Mouse (Mus musculus) hindbrain, embryonic 16.5 days (tissue): ENCODE measurements around the gene Gdpd1. TPM values are rescaled to one million over a fixed set of nuclear protein-coding genes. Genes with fewer than 3 reads are reported as not detected.

Source experiments
- ATAC-seq: fragments of 200-750 bp; cut with Nextera tagmentation; 2 replicates; pipeline ENCODE4 v1.8.0; 2017; ENCODE audit warnings: moderate TSS enrichment, moderate library complexity
- H3K27ac ChIP-seq: fragments of 300-500 bp; sonication (generic); 2 replicates; pipeline ENCODE4 v1.5.1; 2014; ENCODE audit warnings: low read depth, mild to moderate bottlenecking, control low read depth, low read length, moderate library complexity
- H3K27me3 ChIP-seq: fragments of 300-500 bp; sonication (generic); replicated peaks from 2 replicates; pipeline ENCODE4 v1.6.1; 2014; ENCODE audit warnings: low read length; ENCODE audit not compliant: control insufficient read depth, insufficient read depth
- H3K36me3 ChIP-seq: fragments of 300-500 bp; sonication (generic); 2 replicates; pipeline ENCODE4 v1.6.1; 2014; ENCODE audit warnings: mild to moderate bottlenecking, low read length, moderate library complexity, mixed read lengths; ENCODE audit not compliant: control insufficient read depth, insufficient read depth
- H3K4me1 ChIP-seq: fragments of 300-500 bp; sonication (generic); 2 replicates; pipeline ENCODE4 v1.6.1; 2014; ENCODE audit warnings: low read depth, low read length; ENCODE audit not compliant: control insufficient read depth, insufficient read depth
- H3K4me2 ChIP-seq: fragments of 300-500 bp; sonication (generic); 2 replicates; pipeline ENCODE4 v1.6.1; 2014; ENCODE audit warnings: mild to moderate bottlenecking, low read length, control low read depth, moderate library complexity
- H3K4me3 ChIP-seq: fragments of 300-500 bp; sonication (generic); 2 replicates; pipeline ENCODE4 v1.5.1; 2014; ENCODE audit warnings: mild to moderate bottlenecking, low read length, control low read depth, moderate library complexity
- H3K9ac ChIP-seq: fragments of 300-500 bp; sonication (generic); 2 replicates; pipeline ENCODE4 v1.6.1; 2014; ENCODE audit warnings: low read depth, mild to moderate bottlenecking, control low read depth, low read length, moderate library complexity
- H3K9me3 ChIP-seq: fragments of 300-500 bp; sonication (generic); 2 replicates; pipeline ENCODE4 v1.6.1; 2014; ENCODE audit warnings: mild to moderate bottlenecking, low read length, moderate library complexity; ENCODE audit not compliant: control insufficient read depth
- WGBS: fragments of 180-500 bp; shearing (Covaris S2); extraction: QIAGEN DNeasy Blood & Tissue Kit; methylation state at CpG from one replicate; pipeline ENCODE4 v1.1.7; 2014; 5-methylcytosine and 5-hydroxymethylcytosine counted together
- polyA plus RNA-seq: library from polyadenylated mRNA; unstranded; fragments of >200 nt; fragmentation: Nextera tagmentation; extraction: Ambion mirVana; gene quantifications from 2 replicates; pipeline ENCODE4 v1.2.1, GENCODE M21; 2015

The Gdpd1 gene
- 165 and 167 TPM in 2 replicates for polyA plus RNA-seq

DNA sequence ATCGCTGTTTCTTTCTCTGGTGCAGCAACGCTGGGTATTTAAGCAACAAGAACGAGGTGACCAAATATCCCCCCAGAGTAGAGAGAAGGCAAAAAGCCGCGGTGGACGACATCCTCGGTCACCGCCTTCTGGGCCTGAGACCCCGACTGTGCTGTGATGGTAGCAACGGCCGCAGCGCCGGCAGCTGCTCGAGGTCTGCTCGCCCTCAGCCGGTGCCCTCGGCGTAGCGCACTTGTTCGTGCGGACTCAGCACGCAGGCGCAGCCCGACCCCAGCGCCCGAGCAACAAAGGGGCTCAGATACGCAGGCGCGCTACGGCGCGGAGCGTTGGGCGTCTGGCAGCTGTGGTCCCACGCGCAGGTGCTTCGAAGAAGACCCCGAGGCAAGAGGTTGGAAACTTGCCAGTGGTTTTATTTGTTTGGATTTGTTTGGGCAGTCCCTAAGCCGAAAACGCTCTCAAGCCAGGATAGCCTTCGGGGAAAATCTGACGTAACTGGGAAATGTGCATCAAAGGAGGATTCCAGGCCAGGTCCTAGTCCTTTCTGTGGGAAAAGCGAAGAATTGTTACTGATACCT is at the start of gene Gdpd1:
Gene Gdpd1, minus strand, starts transcription at position 197 of the 575 bp plus-strand sequence.
- WGBS = under 1% methylated on average over 43 of the region's 43 CpGs
- H3K4me2 ChIP-seq = peak within 1 kb of the TSS; percentile 72

DNA sequence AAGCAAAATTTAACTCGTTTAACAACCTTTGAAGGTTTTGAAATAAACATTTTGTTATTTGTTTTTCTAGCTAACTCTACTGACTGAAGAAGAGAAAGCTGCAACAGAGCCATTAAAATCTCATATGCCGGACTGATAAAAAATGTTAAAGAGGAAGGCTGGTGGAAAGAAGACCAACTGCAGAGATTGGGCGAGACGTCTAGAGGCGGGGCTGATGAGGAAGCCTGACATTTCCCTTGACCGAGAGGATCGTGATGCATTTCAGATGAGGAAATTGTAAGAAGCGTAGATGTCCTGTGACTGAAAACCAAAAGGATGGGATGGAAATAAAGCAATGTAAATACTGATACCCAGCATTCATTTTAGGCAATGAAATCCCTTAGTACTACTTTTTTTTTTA is 48.0 kb upstream of the Gdpd1 start:
- Histone ChIP-seq H3K27ac (no peak overlapping the region), H3K9me3 (no peaks in the 10 kb centered on the region), H3K4me1 (peaks cover 5% of the 10 kb centered on the region), H3K4me2 (no peak overlapping the region), H3K9ac (no peak overlapping the region), H3K4me3 (no peak overlapping the region), H3K36me3 (peaks cover 27% of the 10 kb centered on the region), H3K27me3 (no peaks in the 10 kb centered on the region)
- 78% methylated on average over 8 of the region's 8 CpGs for WGBS
- no peak for ATAC-seq

More for the DNA sequence above, at the start of gene Gdpd1:
- H3K27me3 ChIP-seq = no peaks in the 10 kb centered on the region
- H3K36me3 ChIP-seq = peaks cover 12% of the 10 kb centered on the region
- peak; percentile 97 for ATAC-seq
- peak within 1 kb of the TSS; percentile 92 for H3K9ac ChIP-seq
- H3K9me3 ChIP-seq = no peaks in the 10 kb centered on the region
- H3K4me3 ChIP-seq = peak within 1 kb of the TSS; percentile 83
- H3K27ac ChIP-seq = peak within 1 kb of the TSS; percentile 91
- H3K4me1 ChIP-seq = peaks cover 22% of the 10 kb centered on the region

DNA sequence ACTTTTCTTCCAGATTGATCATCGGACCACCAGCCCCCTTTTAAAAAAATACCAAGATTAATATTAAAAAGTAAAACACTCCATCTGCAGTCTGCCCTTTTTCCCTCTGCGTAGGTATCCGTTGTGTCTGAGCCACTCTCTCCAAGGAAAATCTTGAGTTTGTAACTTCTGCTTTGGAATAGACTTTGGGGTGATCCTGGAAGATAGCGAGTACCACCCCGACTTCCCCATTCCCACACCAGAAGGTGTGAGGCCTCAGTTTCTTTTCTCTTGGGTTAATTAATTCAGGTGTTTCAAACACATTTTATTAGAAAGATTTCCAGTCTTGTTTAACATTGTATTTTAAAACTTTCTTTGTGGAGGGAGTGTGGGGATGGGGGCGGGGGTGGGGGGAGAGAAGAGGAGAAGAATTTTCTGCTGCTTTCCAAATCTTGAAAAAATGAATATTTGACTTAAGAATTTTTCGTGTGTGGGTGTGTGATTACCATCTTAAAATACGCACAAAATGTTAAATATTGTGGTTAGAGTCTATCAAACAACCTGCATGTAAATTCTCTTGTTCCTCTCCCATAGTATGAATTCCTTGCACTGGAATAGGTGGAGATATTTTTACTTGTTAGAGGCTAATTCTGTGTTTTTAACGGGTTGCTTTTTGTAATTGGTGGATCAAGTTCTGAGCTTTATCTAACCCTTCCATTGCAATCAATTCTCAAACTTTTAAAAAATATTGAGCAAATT is 36.5 kb upstream of the Gdpd1 start:
- Histone ChIP-seq H3K27me3 (no peaks in the 10 kb centered on the region), H3K9ac (peak overlapping the region; percentile 77), H3K4me1 (peaks cover 12% of the 10 kb centered on the region), H3K4me3 (peak overlapping the region; percentile 58), H3K9me3 (no peaks in the 10 kb centered on the region), H3K4me2 (peak overlapping the region; percentile 77), H3K36me3 (peaks cover 6% of the 10 kb centered on the region), H3K27ac (peak overlapping the region; percentile 97)
- no peak for ATAC-seq
- 5% methylated on average over 9 of the region's 9 CpGs for WGBS

DNA sequence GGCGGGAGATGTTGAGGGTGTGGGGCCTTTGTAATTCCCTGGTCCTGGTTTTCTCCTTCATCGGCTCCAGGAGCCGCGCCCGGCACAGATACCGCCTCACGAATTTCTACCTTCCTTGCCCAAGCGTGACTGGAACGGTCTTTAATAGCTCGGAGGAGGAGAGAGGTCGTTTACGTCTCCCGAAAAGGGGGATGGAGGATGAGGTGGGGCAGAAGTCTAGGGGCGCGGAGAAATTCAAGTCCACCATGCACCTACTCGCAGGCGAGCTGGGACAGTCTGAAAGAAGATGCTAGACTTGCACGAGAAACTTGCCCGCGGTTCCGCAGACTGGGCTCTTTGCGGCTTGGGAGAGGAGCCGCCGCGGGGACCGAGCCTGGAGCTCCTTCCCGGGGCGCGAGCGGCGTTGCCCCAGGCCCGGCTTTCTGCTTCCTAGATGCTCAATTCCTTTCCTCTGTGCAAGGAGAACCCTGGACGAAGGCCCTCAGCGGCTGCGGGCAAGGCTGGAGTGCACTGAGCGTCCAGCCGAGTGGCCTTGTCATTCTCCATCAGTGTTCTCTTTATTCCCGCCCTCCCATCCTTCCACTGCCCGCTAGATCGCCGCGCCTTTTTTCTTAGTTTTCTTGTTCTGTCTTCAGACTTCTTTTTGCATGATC is 35.8 kb upstream of the Gdpd1 start:
- Histone ChIP-seq H3K4me2 (peak overlapping the region; percentile 77), H3K4me1 (peaks cover 12% of the 10 kb centered on the region), H3K9ac (peak overlapping the region; percentile 77), H3K27me3 (no peaks in the 10 kb centered on the region), H3K27ac (peak overlapping the region; percentile 97), H3K4me3 (peak overlapping the region; percentile 58), H3K36me3 (peaks cover 2% of the 10 kb centered on the region), H3K9me3 (no peaks in the 10 kb centered on the region)
- 0% methylated on average over 42 of the region's 42 CpGs for WGBS
- ATAC-seq = no peak

DNA sequence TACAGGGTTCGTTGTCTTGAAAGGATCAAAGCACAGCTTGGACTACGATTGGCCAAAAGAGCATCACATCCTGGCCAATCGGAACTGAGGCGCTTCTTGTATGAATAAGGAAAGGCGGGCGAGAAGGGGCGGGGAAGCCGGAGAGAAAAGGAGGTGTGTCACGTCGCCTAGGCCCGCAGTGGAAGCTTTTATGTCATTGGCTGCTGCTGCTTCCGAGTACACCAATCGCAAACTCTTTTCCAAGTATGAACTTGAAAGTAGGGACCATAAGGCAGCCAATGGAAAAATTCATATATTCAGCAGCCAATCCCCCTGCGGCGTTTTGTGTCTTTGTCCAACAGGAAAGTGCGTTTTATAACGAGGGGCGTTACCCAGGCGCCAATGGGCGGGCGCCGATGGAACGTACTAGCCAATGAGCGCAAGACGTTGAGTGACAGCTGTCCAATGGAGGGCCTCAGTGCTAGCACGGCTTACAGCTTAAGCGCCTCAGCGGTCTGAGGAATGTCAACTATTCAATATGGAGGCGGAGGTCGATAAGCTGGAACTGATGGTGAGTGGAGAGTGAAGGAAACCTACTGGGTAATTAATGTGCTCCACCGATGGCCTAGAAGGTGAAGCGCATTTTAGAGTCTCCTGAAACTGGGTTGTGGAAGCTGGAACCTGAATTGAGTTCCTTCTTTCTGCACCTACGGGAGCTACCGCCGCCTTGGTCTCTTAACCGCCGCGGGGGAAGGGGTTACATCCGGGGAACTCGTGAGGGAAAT is 35.1 kb upstream of the Gdpd1 start, which contains the start of gene Ska2:
Gene Ska2, plus strand, starts transcription at position 480 of the 764 bp plus-strand sequence.
- peak within 1 kb of the TSS; percentile 97 for H3K27ac ChIP-seq
- H3K4me2 ChIP-seq = peak within 1 kb of the TSS; percentile 77
- under 1% methylated on average over 40 of the region's 40 CpGs for WGBS
- peaks cover 12% of the 10 kb centered on the region for H3K4me1 ChIP-seq
- peak within 1 kb of the TSS; percentile 77 for H3K9ac ChIP-seq
- peak; percentile 99 for ATAC-seq
- peaks cover 2% of the 10 kb centered on the region; the same call in 1 of the 2 replicates for H3K36me3 ChIP-seq
- no peaks in the 10 kb centered on the region for H3K9me3 ChIP-seq
- H3K4me3 ChIP-seq = peak within 1 kb of the TSS; percentile 58
- H3K27me3 ChIP-seq = no peaks in the 10 kb centered on the region

DNA sequence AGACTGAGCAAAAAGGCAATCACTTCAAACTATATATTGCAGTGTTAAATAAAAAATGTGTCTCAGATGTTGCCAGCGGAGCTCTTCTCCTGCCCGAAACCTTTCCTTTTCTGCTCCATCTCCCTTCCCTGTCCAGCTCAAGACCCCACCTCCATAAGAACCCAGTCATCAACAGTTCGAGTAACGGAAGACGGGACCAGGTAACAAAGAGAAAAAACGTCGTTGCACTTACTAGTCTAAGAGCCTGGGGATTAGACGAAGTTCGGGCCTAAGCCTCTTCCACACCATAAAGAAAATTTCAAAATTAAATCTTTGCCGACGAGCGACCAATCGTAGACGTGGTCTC is 34.5 kb upstream of the Gdpd1 start, which contains the start of gene Prr11:
Gene Prr11, minus strand, starts transcription at position 300 of the 346 bp plus-strand sequence.
- H3K27me3 ChIP-seq = no peaks in the 10 kb centered on the region
- no peaks in the 10 kb centered on the region for H3K9me3 ChIP-seq
- H3K36me3 ChIP-seq = peaks cover under 1% of the 10 kb centered on the region; the same call in 1 of the 2 replicates
- peak within 1 kb of the TSS; percentile 58 for H3K4me3 ChIP-seq
- H3K27ac ChIP-seq = peak within 1 kb of the TSS; percentile 97
- no peak for ATAC-seq
- peaks cover 12% of the 10 kb centered on the region for H3K4me1 ChIP-seq
- H3K9ac ChIP-seq = peak within 1 kb of the TSS; percentile 77
- peak within 1 kb of the TSS; percentile 77 for H3K4me2 ChIP-seq
- under 1% methylated on average over 14 of the region's 14 CpGs for WGBS

DNA sequence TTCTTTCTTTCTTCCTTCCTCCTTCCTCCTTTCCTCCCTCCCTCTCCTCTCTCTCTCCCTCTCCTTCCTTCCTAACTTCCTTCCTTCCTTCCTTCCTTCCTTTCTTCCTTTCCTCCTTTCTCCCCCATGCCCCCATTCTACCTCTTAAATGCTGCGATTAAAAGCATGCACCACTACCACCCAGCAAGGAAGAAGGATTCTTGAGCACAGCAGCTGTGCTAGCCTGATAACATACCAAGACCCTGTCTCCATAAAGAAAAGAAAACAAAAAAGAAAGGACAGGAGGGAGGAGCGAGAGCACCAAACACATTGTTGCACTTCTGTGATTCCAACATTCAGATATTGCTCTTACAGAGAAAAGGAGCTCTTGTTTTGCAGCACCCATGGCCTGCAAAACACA is 13.3 kb upstream of the Gdpd1 start:
- Histone ChIP-seq H3K4me3 (peak overlapping the region; percentile 78), H3K4me2 (peak overlapping the region; percentile 91), H3K36me3 (peaks cover 5% of the 10 kb centered on the region; the same call in 1 of the 2 replicates), H3K27me3 (no peaks in the 10 kb centered on the region), H3K9ac (no peak overlapping the region; the same call in 1 of the 2 replicates), H3K27ac (no peak overlapping the region), H3K9me3 (no peaks in the 10 kb centered on the region), H3K4me1 (peaks cover 24% of the 10 kb centered on the region)
- ATAC-seq = no peak
- WGBS = 69% methylated on average over 2 of the region's 2 CpGs

DNA sequence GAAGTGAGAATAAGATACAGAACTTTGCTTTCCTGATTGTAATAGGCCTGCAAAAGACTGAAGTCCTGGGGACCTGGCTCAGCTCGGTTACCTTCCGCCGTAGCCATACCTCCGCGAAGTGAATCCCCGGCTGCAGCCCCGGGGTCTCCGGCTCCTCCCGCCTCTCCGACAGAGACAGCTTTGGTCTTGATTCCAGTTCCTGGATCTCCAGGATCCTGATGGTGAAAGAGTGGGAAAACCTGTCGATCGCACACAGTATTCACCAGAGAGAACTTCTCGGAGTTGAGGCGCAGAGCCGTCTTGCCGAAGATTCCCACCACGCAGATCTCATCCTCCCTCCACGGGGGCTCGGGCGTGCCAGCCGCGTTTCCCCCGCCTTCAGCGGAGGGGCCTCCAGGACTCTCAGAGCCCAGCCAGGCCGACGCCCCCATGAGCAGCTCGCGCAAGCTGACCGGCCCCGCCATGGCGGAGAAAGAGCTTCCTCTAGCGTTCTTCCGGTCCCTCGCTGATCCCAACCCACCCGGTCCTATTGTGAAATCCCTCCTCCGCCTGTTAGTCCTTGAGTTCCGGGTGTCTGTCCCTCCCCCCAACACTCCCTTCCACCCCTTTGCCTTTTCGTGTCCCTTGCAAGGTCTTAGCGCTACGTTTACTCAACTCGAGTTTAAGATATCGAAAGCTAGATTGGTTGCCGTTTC is 12.6 kb upstream of the Gdpd1 start, which contains the start of gene Smg8:
Gene Smg8, minus strand, starts transcription at position 485 of the 695 bp plus-strand sequence.
- WGBS = 1% methylated on average over 43 of the region's 43 CpGs
- peak within 1 kb of the TSS; percentile 78 for H3K4me3 ChIP-seq
- ATAC-seq = peak; percentile 93
- H3K9me3 ChIP-seq = no peaks in the 10 kb centered on the region
- H3K27ac ChIP-seq = peak within 1 kb of the TSS; percentile 61
- H3K4me2 ChIP-seq = peak within 1 kb of the TSS; percentile 91
- H3K27me3 ChIP-seq = no peaks in the 10 kb centered on the region
- H3K36me3 ChIP-seq = peaks cover 7% of the 10 kb centered on the region; the same call in 1 of the 2 replicates
- peak within 1 kb of the TSS; percentile 79 for H3K9ac ChIP-seq
- H3K4me1 ChIP-seq = peaks cover 24% of the 10 kb centered on the region
